Mouse (Mus musculus) hindbrain, embryonic 13.5 days (tissue): Measurements from ENCODE around the gene Epha6. TPM values are rescaled to one million over a fixed set of nuclear protein-coding genes. Genes with fewer than 3 reads are reported as not detected.

Experiments
- ATAC-seq: fragments of 200-750 bp; cut with Nextera tagmentation; 2 replicates; pipeline ENCODE4 v1.8.0; 2017; ENCODE audit warnings: moderate TSS enrichment; ENCODE audit not compliant: low FRiP score
- H3K27ac ChIP-seq: fragments of 300-500 bp; sonication (generic); 2 replicates; pipeline ENCODE4 v1.5.1; 2015; ENCODE audit warnings: inconsistent platforms, mild to moderate bottlenecking, moderate library complexity
- H3K27me3 ChIP-seq: fragments of 300-500 bp; sonication (generic); 2 replicates; pipeline ENCODE4 v1.6.1; 2015; ENCODE audit warnings: mild to moderate bottlenecking, inconsistent platforms
- H3K36me3 ChIP-seq: fragments of 300-500 bp; sonication (generic); 2 replicates; pipeline ENCODE4 v1.6.1; 2015; ENCODE audit warnings: mild to moderate bottlenecking, inconsistent platforms
- H3K4me1 ChIP-seq: fragments of 300-500 bp; sonication (generic); replicated peaks from 2 replicates; pipeline ENCODE4 v1.6.1; 2015; ENCODE audit warnings: inconsistent platforms
- H3K4me2 ChIP-seq: fragments of 300-500 bp; sonication (generic); 2 replicates; pipeline ENCODE4 v1.6.1; 2015; ENCODE audit warnings: inconsistent platforms, mild to moderate bottlenecking, moderate library complexity
- H3K4me3 ChIP-seq: fragments of 300-500 bp; sonication (generic); 2 replicates; pipeline ENCODE4 v1.5.1; 2015; ENCODE audit warnings: mild to moderate bottlenecking, inconsistent platforms
- H3K9ac ChIP-seq: fragments of 300-500 bp; sonication (generic); 2 replicates; pipeline ENCODE4 v1.6.1; 2015; ENCODE audit warnings: mild to moderate bottlenecking, inconsistent platforms
- H3K9me3 ChIP-seq: fragments of 300-500 bp; sonication (generic); 2 replicates; pipeline ENCODE4 v1.6.1; 2016; ENCODE audit warnings: inconsistent platforms
- WGBS: fragments of 180-500 bp; shearing (Covaris S2); methylation state at CpG from one replicate; pipeline ENCODE4 v1.1.7; 2015; 5-methylcytosine and 5-hydroxymethylcytosine counted together
- polyA plus RNA-seq: library from polyadenylated mRNA; unstranded; fragments of >200 nt; fragmentation: Nextera tagmentation; extraction: Ambion mirVana; gene quantifications from 2 replicates; pipeline ENCODE4 v1.2.1, GENCODE M21; 2015

Gene Epha6
- polyA plus RNA-seq, 1 experiment from 2014 or later = 7.2 TPM

GRCm38 (mm10) chr16:59689120-59689519 is 916.2 kb downstream of the Epha6 start:
- Histone ChIP-seq H3K4me3 (no peak overlapping the region), H3K4me2 (no peak overlapping the region), H3K27me3 (no peaks in the 10 kb centered on the region), H3K36me3 (no peaks in the 10 kb centered on the region), H3K27ac (no peak overlapping the region), H3K9me3 (no peaks in the 10 kb centered on the region), H3K9ac (no peak overlapping the region), H3K4me1 (peaks cover 2% of the 10 kb centered on the region; the same call in 1 of the 2 replicates)
- WGBS = 87% methylated on average over 5 of the region's 5 CpGs
- no peak for ATAC-seq

DNA sequence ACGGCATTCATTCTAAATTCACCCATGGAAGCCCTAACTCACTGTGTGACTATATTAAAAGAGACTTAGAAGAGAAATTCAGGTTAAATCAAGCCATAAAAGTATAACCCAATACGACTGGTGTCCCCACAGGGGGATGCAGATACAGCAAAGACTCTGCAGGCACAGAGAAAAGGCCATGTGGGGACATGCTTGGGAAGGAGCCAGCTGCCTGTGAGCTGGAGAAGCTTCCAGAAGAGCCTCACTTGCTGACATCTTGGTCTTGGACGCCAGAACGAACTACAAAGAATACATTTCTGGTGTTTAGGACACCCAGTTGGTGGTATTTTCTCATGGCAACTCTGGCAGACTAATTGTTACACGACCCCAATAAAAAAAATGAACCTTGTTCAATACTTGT is 920.2 kb downstream of the Epha6 start:
- ATAC-seq = no peak
- WGBS = 75% methylated on average over 5 of the region's 5 CpGs

DNA sequence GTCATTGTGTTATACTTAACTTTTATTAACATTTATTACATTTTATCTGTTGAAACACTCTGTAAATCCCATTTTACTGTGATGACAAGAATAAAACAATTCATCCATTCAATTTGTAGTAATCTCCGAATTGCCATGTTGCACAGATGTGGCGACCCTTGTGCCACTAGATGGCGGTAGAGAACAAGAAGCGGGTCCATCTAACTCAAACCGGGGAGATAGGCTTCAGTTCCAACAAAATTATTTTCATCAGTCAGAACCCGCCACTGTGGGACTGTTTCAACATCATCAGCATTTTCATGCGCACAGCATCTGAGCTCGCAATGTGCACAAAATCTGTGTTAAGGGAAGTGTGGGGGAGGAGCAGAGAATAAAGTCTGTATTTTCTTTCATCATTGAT is 921.9 kb downstream of the Epha6 start:
- no peaks in the 10 kb centered on the region for H3K27me3 ChIP-seq
- WGBS = 6% methylated on average over 8 of the region's 8 CpGs
- no peak overlapping the region for H3K4me3 ChIP-seq
- peaks cover 5% of the 10 kb centered on the region; the same call in 1 of the 2 replicates for H3K4me1 ChIP-seq
- no peaks in the 10 kb centered on the region for H3K36me3 ChIP-seq
- peak; percentile 85 for ATAC-seq
- peak overlapping the region; percentile 33; the same call in 1 of the 2 replicates for H3K4me2 ChIP-seq
- H3K9ac ChIP-seq = no peak overlapping the region
- no peak overlapping the region for H3K27ac ChIP-seq
- H3K9me3 ChIP-seq = no peaks in the 10 kb centered on the region

More for the DNA sequence above, 920.2 kb downstream of the Epha6 start:
- Histone ChIP-seq H3K4me3 (no peak overlapping the region), H3K9me3 (no peaks in the 10 kb centered on the region), H3K27me3 (no peaks in the 10 kb centered on the region), H3K4me1 (peaks cover 5% of the 10 kb centered on the region; the same call in 1 of the 2 replicates), H3K9ac (no peak overlapping the region), H3K27ac (no peak overlapping the region), H3K36me3 (no peaks in the 10 kb centered on the region), H3K4me2 (no peak overlapping the region)

DNA sequence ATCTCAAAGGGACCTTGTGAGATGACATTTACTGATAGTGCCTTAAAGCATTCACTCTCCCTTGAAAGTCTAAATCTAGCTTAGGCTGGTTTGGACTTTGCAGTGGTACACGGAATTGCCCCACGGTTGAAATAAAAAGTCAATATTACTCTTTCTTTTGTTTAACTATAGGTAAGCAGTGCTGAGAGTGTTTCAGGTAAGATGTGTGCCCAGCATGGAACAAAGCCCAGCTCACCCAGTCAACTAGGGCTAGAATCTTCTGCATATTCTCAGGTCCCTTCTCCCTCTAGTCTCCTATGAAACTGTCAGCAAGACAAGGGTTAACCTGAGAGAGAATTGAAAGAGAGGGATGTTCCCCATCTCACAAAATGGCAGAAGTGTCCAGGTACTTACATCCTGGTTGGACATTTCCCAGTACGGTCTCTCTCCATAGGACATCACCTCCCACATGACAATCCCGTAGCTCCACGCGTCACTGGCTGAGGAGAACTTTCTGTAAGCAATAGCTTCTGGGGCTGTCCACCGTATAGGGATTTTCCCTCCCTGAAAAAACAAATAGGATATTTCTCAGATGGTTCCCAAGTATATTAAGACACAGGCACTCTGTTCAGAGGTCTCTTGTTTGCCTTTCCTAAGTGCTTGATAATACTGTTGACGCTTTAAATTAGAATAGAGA is 923.0 kb downstream of the Epha6 start:
- 87% methylated on average over 8 of the region's 8 CpGs for WGBS
- no peak for ATAC-seq

GRCm38 (mm10) chr16:59666938-59667337 is 938.4 kb downstream of the Epha6 start:
- Histone ChIP-seq H3K9ac (no peak overlapping the region), H3K36me3 (no peaks in the 10 kb centered on the region), H3K4me1 (no peaks in the 10 kb centered on the region), H3K27ac (no peak overlapping the region), H3K4me3 (no peak overlapping the region), H3K4me2 (no peak overlapping the region), H3K9me3 (no peaks in the 10 kb centered on the region), H3K27me3 (no peaks in the 10 kb centered on the region)
- WGBS = 92% methylated on average over 2 of the region's 2 CpGs
- no peak for ATAC-seq

More for the DNA sequence above, 923.0 kb downstream of the Epha6 start:
- Histone ChIP-seq H3K36me3 (no peaks in the 10 kb centered on the region), H3K4me2 (no peak overlapping the region), H3K27me3 (no peaks in the 10 kb centered on the region), H3K4me1 (peaks cover 5% of the 10 kb centered on the region; the same call in 1 of the 2 replicates), H3K9me3 (no peaks in the 10 kb centered on the region), H3K27ac (no peak overlapping the region), H3K9ac (no peak overlapping the region), H3K4me3 (no peak overlapping the region)

DNA sequence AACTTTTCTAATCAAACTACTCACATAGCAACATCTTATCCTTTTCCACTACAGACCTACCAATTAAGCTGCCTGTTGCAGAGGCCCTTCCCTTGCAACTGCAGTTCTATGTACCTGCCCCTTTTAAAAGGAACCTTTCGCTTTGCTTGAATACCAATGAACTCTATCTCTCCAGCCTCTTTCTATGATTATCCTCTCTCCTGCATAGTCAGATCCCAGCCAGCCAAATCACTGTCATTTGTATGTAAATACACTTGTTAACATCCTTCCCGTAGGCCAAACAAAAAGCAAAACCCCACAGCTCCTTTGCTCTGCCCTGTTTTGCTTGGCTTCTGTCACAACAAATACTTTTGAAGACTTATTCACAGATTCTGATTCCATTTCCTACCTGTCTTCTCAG is 961.6 kb downstream of the Epha6 start:
- Histone ChIP-seq H3K27ac (no peak overlapping the region), H3K4me1 (0 out of 2 replicates have a peak, but pooled peaks cover 2% of the 10 kb centered on the region), H3K36me3 (no peaks in the 10 kb centered on the region), H3K4me3 (no peak overlapping the region), H3K9me3 (no peaks in the 10 kb centered on the region), H3K9ac (no peak overlapping the region), H3K4me2 (no peak overlapping the region), H3K27me3 (no peaks in the 10 kb centered on the region)
- WGBS = 47% methylated on average over 2 of the region's 2 CpGs
- no peak for ATAC-seq

DNA sequence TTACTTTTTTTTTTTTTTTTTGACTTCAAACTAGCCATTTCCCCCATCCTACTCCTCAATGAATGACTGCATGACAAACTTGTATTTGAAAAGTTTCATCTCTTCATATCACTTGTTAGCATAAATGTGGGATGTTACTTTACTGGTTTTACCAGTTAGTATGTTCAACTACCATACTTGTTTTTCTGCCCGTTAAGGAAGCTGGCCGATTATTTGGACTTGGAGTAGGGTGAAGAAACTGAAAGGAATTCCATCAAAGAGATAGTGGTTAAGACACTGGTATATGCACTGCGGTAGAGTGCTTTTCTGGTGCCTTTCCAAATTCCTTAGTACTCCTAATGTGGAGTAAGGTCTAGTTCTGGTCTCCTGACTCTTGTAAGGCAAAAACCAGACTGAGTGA is 965.3 kb downstream of the Epha6 start:
- Histone ChIP-seq H3K4me2 (peak overlapping the region; percentile 67; the same call in 1 of the 2 replicates), H3K9me3 (no peaks in the 10 kb centered on the region), H3K9ac (no peak overlapping the region), H3K4me1 (peaks cover 10% of the 10 kb centered on the region), H3K36me3 (no peaks in the 10 kb centered on the region), H3K4me3 (peak overlapping the region; percentile 73; the same call in 1 of the 2 replicates), H3K27ac (no peak overlapping the region), H3K27me3 (no peaks in the 10 kb centered on the region)
- no peak for ATAC-seq
- 94% methylated on average over 3 of the region's 3 CpGs for WGBS

GRCm38 (mm10) chr16:59639102-59639691 is 966.1 kb downstream of the Epha6 start, which contains the start of gene Arl6:
Gene Arl6 (minus strand): TSS chr16:59639391.
- Histone ChIP-seq H3K27me3 (no peaks in the 10 kb centered on the region), H3K9ac (peak within 1 kb of the TSS; percentile 82), H3K4me3 (peak within 1 kb of the TSS; percentile 73), H3K9me3 (no peaks in the 10 kb centered on the region), H3K4me2 (peak within 1 kb of the TSS; percentile 67), H3K4me1 (peaks cover 10% of the 10 kb centered on the region), H3K27ac (peak within 1 kb of the TSS; percentile 99), H3K36me3 (no peaks in the 10 kb centered on the region)
- peak; percentile 99 for ATAC-seq
- WGBS = under 1% methylated on average over 46 of the region's 46 CpGs

DNA sequence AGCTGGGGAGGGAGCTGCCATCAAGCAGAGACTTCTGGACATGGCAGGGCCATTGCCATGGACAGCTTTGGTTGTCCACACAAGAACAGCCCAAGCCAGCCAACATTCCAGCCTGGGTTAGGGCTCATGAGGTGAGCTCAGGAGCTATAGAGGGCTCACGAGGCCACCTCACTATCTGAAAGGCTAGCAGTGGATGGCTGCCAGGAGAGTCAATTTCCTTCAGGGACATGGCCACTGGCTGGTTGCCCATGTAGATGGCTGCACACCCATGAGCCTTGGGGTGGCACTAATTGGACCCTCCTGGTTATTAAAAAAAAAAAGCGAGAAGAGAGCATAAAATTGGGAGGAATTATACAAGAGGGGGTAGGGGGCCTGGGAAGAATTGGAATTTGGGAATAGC is 970.7 kb downstream of the Epha6 start:
- Histone ChIP-seq H3K27me3 (no peaks in the 10 kb centered on the region), H3K4me2 (no peak overlapping the region), H3K4me3 (no peak overlapping the region), H3K36me3 (peaks cover 18% of the 10 kb centered on the region), H3K27ac (no peak overlapping the region), H3K9ac (no peak overlapping the region), H3K4me1 (peaks cover 7% of the 10 kb centered on the region), H3K9me3 (no peaks in the 10 kb centered on the region)
- 86% methylated on average over 2 of the region's 2 CpGs for WGBS
- no peak for ATAC-seq

GRCm38 (mm10) chr16:59621554-59621953 is 983.8 kb downstream of the Epha6 start:
- no peaks in the 10 kb centered on the region for H3K4me1 ChIP-seq
- H3K36me3 ChIP-seq = peaks cover 3% of the 10 kb centered on the region; the same call in 1 of the 2 replicates
- no peak overlapping the region for H3K27ac ChIP-seq
- no peak overlapping the region for H3K4me2 ChIP-seq
- H3K9ac ChIP-seq = no peak overlapping the region
- no peak overlapping the region for H3K4me3 ChIP-seq
- WGBS = 96% methylated on average over 2 of the region's 2 CpGs
- no peaks in the 10 kb centered on the region for H3K9me3 ChIP-seq
- no peaks in the 10 kb centered on the region for H3K27me3 ChIP-seq
- ATAC-seq = no peak

GRCm38 (mm10) chr16:59617167-59617566 is 988.2 kb downstream of the Epha6 start:
- no peaks in the 10 kb centered on the region for H3K27me3 ChIP-seq
- H3K36me3 ChIP-seq = peaks cover 3% of the 10 kb centered on the region; the same call in 1 of the 2 replicates
- peak; percentile 54 for ATAC-seq
- H3K9ac ChIP-seq = no peak overlapping the region
- no peak overlapping the region for H3K4me3 ChIP-seq
- no peaks in the 10 kb centered on the region for H3K4me1 ChIP-seq
- H3K27ac ChIP-seq = no peak overlapping the region
- H3K9me3 ChIP-seq = no peaks in the 10 kb centered on the region
- WGBS = 38% methylated on average over 3 of the region's 3 CpGs
- H3K4me2 ChIP-seq = no peak overlapping the region

DNA sequence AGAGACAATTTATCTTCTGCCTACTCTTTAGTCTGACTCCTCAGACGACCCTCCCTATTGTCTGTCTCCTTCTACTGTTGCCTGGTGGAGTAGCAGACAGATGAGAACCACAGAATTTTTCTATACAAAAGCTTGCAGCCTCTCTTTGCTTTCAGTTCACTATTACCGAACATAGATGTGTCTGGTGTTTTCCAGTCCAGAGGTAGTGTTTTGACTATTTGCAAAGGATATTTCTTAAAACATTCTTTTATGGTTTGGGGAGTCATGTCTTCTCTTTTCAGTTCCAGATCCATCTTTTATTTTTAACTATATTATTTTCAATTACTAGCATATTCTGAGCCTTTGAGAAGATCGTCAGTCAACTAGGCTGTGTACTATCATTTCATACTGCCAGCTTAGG is 989.7 kb downstream of the Epha6 start:
- no peak for ATAC-seq
- Histone ChIP-seq H3K4me1 (no peaks in the 10 kb centered on the region), H3K9me3 (no peaks in the 10 kb centered on the region), H3K4me3 (no peak overlapping the region), H3K27ac (no peak overlapping the region), H3K27me3 (no peaks in the 10 kb centered on the region), H3K4me2 (no peak overlapping the region), H3K36me3 (peaks cover 9% of the 10 kb centered on the region), H3K9ac (no peak overlapping the region)
- WGBS = 71% methylated on average over 3 of the region's 3 CpGs

DNA sequence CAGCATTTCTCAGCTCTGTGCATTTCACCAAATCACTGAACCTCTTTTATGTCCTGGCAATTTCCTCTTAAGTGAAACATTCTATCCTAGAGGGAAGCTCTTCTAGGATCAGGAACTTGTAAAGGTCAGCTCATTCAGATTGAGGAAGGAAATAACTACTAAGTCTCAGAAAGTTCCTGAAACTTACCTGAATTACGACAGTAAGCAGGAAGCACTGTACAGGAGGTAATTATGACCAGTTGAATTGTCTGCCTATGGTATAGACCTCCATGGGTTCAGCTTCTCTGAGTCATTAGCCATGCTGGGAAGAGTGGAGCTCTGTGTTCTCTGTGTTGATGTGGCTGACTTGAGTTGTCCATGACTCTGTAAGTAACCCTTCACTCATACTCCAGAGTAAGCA is 994.6 kb downstream of the Epha6 start:
- H3K4me1 ChIP-seq = no peaks in the 10 kb centered on the region
- no peaks in the 10 kb centered on the region for H3K27me3 ChIP-seq
- no peaks in the 10 kb centered on the region for H3K9me3 ChIP-seq
- peaks cover 10% of the 10 kb centered on the region for H3K36me3 ChIP-seq
- H3K4me2 ChIP-seq = no peak overlapping the region
- no peak overlapping the region for H3K27ac ChIP-seq
- H3K4me3 ChIP-seq = no peak overlapping the region
- ATAC-seq = no peak
- WGBS = 91% methylated on average over 1 of the region's 1 CpGs
- no peak overlapping the region for H3K9ac ChIP-seq
